Mouse (Mus musculus) v-Abl transformed pro-B cells (cell line): ENCODE data around the gene P4ha2.

ENCODE experiments used
- in situ Hi-C, 2 experiments: fragments of 400-800 bp; cut with MboI; formaldehyde crosslinking; loops; one replicate each; pipeline ENCODE4 v1.15.1; 2025; ENCODE audit not compliant: unreplicated experiment in 2 of 2

Gene P4ha2

GRCm38 (mm10) chr11:54125982-54126648 is 26.2 kb downstream of the P4ha2 start:
- in situ Hi-C loops: loop anchor here in 1 of 2 experiments (25.0 kb wide), 2 partner anchors 361 to 786 kb away; partner anchors contain the start of gene Gpx3

- in situ Hi-C loops: loop anchor here in 1 of 2 experiments (25.0 kb wide), 2 partner anchors 360 to 785 kb away; partner anchors contain the start of gene Gpx3
Observed at GRCm38 (mm10) chr11:54126654-54127374, 26.9 kb downstream of the P4ha2 start.

GRCm38 (mm10) chr11:54127397-54127796 is 27.5 kb downstream of the P4ha2 start:
- in situ Hi-C loops: loop anchor here in 1 of 2 experiments (25.0 kb wide), 2 partner anchors 360 to 785 kb away; partner anchors contain the start of gene Gpx3

- in situ Hi-C loops: loop anchor here in 1 of 2 experiments (25.0 kb wide), 2 partner anchors 357 to 782 kb away; partner anchors contain the start of gene Gpx3
Observed at GRCm38 (mm10) chr11:54129955-54130354, 30.1 kb downstream of the P4ha2 start.

- in situ Hi-C loops: loop anchor here in 1 of 2 experiments (25.0 kb wide), 2 partner anchors 357 to 782 kb away; partner anchors contain the start of gene Gpx3
Observed at GRCm38 (mm10) chr11:54130721-54131120, 30.8 kb downstream of the P4ha2 start.

- in situ Hi-C loops: loop anchor here in 1 of 2 experiments (25.0 kb wide), 2 partner anchors 355 to 780 kb away; partner anchors contain the start of gene Gpx3
Observed at GRCm38 (mm10) chr11:54132290-54132689, 32.4 kb downstream of the P4ha2 start.

- in situ Hi-C loops: loop anchor here in 1 of 2 experiments (25.0 kb wide), 2 partner anchors 352 to 777 kb away; partner anchors contain the start of gene Gpx3
Observed at GRCm38 (mm10) chr11:54134905-54135304, 35.0 kb downstream of the P4ha2 start.

DNA sequence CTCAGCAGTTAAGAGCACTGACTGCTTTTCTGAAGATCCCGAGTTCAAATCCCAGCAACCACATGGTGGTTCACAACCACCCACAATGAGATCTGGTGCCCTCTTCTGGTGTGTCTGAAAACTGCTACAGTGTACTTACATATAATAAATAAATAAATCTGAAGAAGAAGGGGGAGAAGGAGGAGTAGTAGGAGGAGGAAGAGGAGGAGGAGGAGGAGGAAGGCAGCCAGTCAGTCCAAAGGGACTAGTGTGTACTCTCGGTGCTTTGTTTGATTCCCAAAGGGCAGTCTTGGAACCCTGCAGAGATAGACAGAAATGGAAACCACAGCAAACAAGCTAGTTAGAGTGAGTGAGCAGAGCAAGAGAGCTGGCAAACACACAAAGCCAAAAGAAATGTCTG is 40.3 kb downstream of the P4ha2 start:
- in situ Hi-C loops: loop anchor here (5.0 to 25.0 kb wide), 3 partner anchors 117 to 772 kb away; partner anchors contain the start of gene Gpx3 (in 1 of the 2)

DNA sequence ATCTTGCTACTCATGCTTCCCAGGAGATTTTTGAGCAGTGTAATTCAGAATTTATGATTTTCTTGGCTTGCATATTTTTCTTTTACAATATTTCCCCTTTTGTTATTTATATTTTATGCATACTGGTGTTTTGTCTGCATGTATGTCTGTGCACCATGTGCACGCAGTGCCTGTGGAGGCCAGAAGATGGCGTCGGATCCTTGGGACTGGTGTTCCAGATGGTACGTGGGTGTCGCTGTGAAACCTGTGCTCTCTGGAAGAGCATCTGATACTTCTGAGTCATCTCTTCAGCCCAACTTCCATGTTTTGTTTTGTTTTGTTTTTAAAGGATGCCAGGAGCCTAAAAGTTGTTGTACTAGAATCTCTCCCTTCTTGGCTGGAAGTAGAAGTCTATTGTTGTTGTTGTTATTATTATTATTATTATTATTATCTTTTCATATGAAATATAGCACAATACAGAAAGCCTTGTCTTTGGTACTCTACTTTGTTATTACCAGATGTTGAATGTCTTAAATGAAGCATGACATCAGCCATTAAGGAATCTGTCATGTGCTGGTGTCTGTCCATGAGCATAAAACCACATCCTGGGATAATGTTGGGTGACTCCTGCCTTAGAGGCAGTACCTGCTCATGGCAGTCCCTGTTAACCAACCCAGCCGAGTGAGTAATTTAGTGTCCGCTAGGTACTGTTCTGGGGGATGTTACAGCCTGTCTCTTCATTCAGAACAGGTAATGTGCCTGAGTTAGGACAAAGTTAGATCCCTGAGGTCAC is 41.5 kb downstream of the P4ha2 start:
- in situ Hi-C loops: loop anchor here (5.0 to 25.0 kb wide), 3 partner anchors 116 to 771 kb away; partner anchors contain the start of gene Gpx3 (in 1 of the 2)

GRCm38 (mm10) chr11:54144886-54145285 is 45.0 kb downstream of the P4ha2 start:
- in situ Hi-C loops: loop anchor here (5.0 to 25.0 kb wide), 3 partner anchors 112 to 767 kb away; partner anchors contain the start of gene Gpx3 (in 1 of the 2)

GRCm38 (mm10) chr11:54145990-54146389 is 46.1 kb downstream of the P4ha2 start:
- in situ Hi-C loops: loop anchor here in 1 of 2 experiments (25.0 kb wide), 2 partner anchors 341 to 766 kb away; partner anchors contain the start of gene Gpx3

DNA sequence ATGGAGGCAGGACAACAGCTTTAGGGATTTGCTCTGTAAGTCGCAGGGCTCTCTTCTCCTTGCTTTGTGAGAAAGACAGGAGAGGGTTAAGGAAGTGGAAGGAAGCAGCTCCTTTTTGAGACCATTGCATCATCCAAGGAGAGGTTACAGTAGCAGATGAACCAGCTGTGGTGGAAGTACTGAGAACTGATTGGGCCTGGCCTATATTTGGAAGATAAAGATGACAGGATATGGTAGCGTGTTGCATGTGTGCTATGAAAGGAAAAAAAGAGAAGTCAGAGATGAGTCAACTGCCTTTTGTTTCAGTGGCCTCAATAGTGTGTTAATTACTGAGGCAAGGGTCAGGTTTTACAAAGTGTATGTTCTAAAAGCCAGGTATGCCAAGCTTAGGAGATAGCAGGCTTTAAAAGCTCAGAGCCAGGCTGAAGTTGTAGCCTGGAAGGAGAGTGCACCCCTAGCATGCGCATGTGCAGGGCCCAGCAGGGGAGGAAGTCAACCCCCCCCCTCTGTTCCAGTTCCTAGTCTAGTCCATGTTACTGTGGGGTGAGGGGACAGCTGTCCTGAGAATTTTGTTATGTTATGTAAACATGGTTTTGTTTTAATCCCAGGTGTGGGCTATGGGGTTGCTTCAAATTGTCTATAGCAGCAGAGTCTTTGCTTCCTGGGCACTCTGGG is 50.0 kb downstream of the P4ha2 start:
- in situ Hi-C loops: loop anchor here in 1 of 2 experiments (25.0 kb wide), 2 partner anchors 337 to 762 kb away; partner anchors contain the start of gene Gpx3

GRCm38 (mm10) chr11:54151141-54151540 is 51.2 kb downstream of the P4ha2 start:
- in situ Hi-C loops: no loop called here

GRCm38 (mm10) chr11:54152957-54153356 is 53.1 kb downstream of the P4ha2 start:
- in situ Hi-C loops: no loop called here

GRCm38 (mm10) chr11:54155864-54156263 is 56.0 kb downstream of the P4ha2 start:
- in situ Hi-C loops: no loop called here

DNA sequence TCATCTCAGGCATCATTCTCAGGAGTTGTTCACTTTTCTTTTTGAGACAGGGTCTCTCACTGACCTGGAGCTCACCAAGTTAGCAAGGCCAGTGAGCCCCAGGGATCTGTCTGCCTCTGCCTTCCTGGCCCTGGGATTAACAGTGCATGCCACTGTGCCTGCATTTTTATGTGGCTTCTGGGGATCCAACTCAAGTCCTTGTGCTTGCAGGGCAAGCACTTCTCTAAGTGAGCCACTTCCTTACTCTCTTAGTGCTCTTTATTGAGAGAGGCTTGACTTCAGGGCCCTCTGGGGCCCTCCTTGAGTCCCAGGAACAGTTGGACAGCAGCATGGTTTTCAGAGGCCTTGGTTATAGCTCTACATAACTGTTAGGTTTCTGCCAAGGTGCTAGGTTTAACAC is 56.6 kb downstream of the P4ha2 start:
- in situ Hi-C loops: no loop called here

GRCm38 (mm10) chr11:54157586-54157985 is 57.7 kb downstream of the P4ha2 start:
- in situ Hi-C loops: no loop called here

DNA sequence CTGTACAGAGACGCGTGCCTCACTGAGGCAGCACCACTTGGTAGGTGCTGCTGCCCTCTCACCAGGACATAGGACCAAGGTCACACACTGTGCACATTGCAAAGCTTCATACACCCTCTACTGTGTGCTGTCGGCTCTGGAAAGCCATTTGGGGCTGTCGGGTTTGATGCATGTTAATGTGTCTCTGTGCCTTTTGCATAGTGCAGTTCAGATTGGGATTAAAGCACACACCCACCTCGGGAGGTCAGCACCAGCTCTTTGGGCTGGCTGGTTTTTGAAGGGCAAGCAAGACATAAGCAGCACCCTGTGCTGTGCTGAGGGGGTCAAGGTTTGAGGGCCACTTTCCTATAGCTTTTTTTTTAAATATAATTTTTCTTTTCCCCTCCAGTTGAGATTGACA is 60.5 kb downstream of the P4ha2 start:
- in situ Hi-C loops: no loop called here

- in situ Hi-C loops: no loop called here
Observed at GRCm38 (mm10) chr11:54160920-54161319, 61.0 kb downstream of the P4ha2 start.
